Mouse (Mus musculus): Measurements from ENCODE around the gene Orc2. TPM values are rescaled to one million over a fixed set of nuclear protein-coding genes. Genes with fewer than 3 reads are reported as not detected.

Orc2 gene
- 30.3 and 35.4 TPM in 2 replicates for total RNA-seq (2014; fragmentation: Nextera tagmentation)
- 71.1 and 79.5 TPM in 2 replicates for total RNA-seq (2017)

DNA sequence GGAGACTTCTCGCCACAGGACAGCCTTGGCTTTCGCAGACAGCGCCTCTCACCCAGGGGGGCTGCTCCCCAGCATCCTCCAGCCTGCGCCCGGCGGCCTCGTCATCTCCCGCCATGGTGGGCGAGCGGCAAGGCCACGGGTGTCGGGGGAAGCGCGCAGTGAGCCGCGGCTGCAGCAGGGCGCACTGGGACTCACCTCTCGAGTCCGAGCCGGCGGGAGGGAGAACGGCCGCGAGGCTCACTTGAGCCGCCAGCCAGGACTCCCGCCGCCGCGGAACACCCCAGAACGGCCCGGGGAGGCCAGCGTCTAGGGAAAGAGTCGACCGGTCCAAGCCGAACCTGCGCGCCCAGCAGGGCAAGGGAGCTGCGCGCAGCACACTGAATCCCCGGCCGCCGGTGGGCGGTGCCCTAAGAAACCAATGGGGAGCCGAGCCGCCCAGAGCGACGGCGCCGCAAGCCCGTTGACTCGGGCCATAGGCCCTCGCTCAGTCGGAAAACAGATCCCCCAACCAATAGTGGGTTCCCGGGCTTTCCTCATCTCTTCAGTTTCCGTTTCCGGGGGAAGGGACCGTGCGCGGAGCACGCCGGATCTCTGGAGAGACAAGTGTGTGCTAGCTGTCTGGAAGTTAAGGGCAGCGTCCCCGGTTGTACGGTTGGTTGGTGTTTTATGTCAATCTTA is at the start of gene Orc2:
Gene Orc2 (minus strand): TSS at position 533 of the 678 bp plus-strand sequence.
- peak; percentile 99 for ATAC-seq (replicated peaks; ENCODE audit: poor library complexity, severe bottlenecking)

DNA sequence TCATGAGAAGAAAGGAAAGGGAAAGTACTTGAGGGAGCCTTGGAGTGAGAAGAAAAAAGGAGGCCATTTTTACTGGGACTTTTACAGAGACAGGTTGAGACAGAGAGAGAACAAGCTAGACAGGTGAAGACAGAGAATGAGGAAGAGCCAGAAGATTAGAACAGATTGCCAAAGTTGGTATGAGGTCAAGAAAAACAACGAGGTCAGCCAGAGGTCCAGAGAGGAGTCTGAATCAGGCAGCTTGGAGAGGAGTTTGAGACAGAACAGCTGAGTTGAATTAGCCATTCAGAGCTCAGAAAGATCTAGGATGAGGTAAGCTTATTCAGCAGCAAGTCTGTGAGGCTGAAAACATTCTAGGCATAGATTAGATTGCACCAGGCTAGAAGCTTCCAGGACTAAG is 36.5 kb upstream of the Orc2 start:
- ATAC-seq (replicated peaks; ENCODE audit: poor library complexity, severe bottlenecking), result no peak

DNA sequence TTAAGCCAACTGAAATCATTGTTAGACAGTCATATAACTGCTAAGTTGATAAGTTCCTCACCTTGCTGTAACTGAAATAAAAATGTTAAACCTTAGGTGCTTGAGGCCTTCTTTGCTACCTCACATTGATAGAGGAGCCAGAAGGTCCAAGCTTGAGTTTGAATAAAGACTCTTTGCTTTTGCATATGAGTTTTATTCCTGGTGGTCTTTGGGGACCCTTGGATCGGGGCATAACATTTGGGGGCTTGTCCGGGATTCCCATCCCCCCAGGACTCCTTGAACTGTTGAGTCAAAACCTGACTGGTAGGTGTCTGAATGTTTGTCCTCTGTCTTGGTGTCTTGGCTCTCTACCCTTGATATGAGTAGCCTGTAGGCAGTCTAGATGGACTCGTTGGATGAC is 2.3 kb upstream of the Orc2 start:
- ATAC-seq (replicated peaks; ENCODE audit: poor library complexity, severe bottlenecking), result no peak

DNA sequence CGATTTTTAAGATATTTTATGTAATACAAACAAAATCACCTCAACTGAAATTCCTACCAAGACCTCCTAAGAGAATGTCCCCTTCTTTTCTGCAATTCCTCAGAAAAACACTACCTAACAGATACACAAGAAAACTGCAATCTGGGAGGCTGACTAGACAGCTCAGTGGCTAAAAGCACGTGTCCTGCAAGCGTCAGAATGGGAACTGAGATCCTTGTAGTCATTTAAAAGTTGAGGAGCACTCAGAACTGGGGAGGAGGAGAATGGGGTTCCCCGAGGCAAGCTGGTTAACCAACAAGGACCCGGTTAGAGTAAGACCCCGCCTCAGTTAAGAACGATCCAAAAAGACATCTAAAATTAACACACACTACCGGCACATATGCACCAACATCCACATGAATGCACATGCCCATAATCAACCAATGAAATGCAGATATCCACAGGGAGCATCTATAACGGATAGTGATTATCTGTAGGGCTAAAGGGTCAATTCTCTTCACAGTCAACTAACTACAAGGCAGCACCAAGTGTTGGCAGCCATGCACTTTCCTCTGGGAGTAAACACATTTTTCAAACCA is 1.0 kb downstream of the Orc2 start:
- no peak for ATAC-seq (replicated peaks; ENCODE audit: poor library complexity, severe bottlenecking)

DNA sequence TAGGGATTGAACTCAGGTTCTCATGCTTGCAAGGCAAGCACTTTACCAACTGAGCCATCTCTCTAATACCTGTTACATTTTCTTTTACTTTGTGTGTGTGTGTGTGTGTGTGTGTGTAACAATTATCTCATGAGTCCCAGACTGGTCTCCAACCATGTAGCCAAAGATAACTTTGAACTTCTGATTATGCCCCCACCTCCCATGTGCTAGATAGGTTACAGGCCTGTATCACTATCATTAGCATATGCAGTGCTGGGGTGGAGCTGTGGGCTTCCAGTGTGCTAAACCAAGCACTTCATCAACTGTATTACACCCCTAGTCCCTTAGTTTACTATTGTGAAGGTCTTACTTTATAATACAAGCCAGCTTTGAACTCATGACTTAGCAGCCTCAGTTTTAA is 1.8 kb downstream of the Orc2 start:
- no peak for ATAC-seq (replicated peaks; ENCODE audit: poor library complexity, severe bottlenecking)

DNA sequence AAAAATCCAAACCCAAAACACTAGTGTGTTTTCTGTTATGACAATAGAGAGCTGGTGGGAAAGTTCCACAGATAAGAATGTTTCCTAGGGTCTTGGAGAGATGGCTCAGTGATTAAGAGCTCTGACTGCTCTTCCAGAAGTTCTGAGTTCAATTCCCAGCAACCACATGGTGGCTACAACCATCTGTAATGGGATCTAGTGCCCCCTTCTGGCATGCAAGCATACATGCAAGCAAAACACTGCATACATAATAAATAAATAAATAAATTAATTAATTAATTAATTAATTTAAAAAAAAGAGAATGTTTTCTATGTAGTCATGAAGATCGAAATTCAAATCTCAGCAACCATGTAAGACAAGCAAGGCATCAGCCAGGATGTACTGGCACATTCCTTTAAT is 6.2 kb downstream of the Orc2 start:
- no peak for ATAC-seq (replicated peaks; ENCODE audit: poor library complexity, severe bottlenecking)

DNA sequence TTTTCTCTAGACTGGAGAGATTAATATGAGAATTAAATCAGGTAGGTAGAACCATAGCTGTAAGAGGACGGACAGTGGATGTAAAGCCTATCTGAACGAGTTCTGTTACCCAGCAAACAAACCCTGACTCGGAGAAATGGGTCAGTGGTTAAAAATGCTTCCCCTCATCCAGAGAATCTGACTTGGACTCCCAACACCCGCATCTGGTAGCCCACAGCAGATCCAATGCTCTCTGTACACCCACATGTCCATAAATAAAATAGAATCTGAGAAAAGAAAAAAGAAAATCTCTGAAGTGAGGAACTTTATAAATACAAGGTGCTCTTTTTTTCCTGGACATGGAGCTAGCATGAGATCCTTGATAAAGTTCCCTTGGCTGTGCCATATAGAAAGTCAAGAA is 7.2 kb downstream of the Orc2 start:
- ATAC-seq (replicated peaks; ENCODE audit: poor library complexity, severe bottlenecking), result no peak

DNA sequence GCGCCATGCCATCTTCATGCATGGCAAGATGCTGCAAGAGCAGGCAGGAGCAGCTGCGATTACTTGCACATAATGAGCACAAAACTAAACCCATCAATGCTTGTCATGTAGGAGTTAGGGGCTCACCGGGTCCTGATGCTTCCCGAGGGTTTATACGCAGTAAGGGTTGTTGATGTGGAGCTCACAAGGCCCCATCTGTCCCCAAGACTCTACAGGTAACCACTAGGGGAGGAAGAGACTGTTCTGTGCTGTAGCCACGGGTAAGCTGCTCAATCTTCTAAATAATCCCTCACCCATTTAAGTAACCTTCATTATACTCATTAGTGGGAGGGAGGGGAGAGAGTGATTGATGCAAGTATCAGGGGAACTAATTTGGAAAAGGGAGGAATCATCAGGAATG is 9.3 kb downstream of the Orc2 start:
- ATAC-seq (replicated peaks; ENCODE audit: poor library complexity, severe bottlenecking), result no peak

DNA sequence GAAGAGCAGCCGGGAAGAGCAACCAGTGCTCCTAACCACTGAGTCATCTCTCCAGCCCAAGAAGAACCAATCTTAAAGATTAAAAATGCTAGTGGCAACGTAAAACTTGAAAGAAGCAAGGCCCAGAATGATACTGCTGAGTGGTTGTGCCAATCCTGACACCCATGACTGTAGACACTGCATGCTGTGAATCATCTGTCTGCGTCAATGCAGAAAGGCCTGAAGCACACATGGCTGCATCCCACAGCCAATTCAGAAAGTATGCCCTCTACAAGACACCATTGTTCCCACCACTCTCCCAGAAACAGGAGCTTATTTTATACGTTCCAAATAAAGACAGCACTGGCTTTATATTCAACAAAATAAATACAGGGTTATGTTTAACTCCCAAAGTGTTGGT is 22.3 kb downstream of the Orc2 start:
- ATAC-seq (replicated peaks; ENCODE audit: poor library complexity, severe bottlenecking), result no peak

DNA sequence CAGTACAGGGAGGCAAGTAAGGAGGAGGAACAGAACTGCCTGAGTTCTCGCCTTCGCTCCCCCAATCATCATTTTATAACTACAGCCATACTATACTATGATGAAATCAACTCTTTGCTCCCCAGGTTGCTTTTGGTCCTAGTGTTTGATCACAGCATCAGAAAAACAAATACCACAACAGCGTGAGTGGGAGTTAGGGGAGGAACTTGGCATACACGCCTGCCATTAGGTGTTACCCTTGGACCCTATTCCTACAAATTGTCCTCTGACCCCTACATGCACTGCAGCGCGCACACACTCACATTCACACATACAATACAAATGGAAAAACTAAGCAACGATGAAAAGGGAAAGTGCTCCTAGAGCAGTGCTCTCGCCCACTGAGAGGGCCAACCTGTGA is 29.2 kb downstream of the Orc2 start:
- no peak for ATAC-seq (replicated peaks; ENCODE audit: poor library complexity, severe bottlenecking)

DNA sequence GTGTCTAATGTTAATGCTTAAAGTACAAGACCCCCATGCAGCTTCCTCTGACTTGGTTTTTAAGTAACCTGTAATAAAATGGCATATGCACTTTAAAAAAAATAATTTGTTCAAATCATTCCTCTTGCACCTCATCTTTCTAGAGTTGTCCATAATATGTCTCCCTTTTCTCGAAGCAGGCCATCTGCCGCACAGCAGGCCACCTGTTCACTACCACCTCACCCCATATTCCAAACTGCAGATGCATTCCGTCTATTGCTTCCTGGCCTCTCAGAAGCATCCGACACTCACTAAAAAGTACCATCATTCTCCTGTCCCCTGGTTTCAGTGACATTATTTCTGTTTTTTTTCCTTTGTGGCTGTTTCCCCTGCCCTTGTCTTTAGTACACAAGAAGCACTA is 39.3 kb downstream of the Orc2 start:
- ATAC-seq (replicated peaks; ENCODE audit: poor library complexity, severe bottlenecking), result no peak

DNA sequence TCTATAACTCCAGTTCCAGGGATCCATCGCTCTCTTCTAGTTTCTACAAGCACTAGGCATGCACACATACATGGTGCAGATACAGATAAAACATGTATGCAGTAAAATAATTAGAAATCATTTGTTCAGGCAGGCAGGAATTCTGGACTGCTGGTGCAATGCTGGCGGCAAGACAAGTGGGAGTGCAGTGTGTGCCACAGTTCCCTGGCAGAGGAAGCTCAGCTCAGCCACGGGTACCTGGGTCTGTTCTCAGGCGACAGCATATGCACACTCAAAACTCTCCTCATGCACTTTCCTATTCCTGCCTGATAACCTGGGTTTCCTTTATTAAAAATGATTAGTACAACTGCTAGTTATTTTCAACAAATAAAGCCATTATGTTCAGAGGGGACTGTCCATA is 39.9 kb downstream of the Orc2 start:
- no peak for ATAC-seq (replicated peaks; ENCODE audit: poor library complexity, severe bottlenecking)

DNA sequence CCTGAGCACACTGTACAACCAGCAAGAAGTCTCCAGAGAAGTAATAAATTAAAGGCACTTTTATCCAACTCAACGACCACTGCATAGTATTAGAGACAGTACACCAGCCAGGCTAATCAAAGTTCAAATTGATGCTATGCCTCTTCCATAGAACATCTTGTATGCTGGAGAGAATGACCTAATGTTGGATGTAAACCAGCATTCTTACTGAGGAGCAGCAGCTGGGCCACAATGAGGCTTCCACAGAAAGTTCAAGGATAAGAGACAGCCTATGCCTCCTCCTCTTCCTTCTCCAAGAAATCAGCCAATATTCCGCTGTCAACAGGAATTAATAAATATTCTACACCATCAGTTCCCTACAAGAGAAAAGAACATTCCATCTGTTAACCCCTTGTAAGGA is 41.0 kb downstream of the Orc2 start:
- ATAC-seq (replicated peaks; ENCODE audit: poor library complexity, severe bottlenecking), result no peak

DNA sequence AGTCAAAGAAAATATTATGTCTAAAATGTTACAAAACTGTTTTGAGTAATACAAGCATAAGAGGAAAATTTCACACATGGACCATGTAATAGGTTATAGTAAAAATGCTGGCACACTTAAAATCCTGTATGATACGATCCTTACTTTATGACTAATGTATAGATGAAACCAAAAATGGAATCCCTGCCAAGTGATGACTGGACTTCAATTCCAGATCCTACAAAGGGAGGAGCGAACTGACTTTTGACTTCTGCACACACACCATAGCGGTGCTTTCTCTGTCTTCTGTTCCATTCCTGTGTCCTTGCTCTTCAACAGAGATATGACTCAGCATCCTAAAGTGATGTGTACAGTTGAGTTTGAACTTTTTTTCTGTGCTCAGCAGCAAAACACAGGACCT is 44.3 kb downstream of the Orc2 start:
- ATAC-seq (replicated peaks; ENCODE audit: poor library complexity, severe bottlenecking), result no peak

DNA sequence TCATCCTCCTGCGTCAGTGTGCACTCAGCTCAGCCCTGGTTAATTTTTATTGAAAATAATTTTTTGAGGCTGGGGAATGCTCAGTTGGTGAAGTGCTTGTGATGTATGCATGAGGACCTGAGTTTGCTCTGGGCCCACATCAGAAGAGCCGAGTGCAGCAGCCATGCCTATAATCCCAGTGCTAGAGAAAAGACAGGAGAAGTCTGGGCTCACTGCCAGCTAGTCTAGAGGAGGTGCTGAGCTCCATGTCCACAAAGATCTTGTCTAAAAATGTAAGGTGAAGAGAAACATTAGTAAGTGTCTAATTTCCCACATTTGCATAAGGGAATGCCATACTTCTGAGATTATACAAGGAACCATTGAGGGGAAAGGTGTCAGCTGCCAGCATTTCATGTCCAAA is 46.0 kb downstream of the Orc2 start:
- ATAC-seq (replicated peaks; ENCODE audit: poor library complexity, severe bottlenecking), result no peak

DNA sequence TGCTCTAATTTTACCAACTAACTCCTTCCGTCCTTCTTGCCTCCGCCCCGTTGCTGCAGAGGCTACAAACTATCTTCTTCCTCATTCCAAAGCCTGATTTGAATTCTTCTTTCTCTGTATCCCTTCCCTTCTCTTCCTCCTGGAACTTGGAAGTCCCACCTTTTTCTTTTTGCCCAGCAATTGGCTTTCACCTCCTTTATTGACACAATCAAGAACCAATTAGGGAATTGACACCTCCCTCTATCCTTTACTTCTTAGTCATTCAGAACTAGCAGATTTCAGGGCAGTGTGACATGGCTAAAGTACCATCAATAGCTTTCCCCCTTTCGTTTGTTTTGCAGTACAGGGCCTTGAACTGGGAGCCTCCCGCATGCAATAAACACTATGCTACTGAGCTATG is 46.7 kb downstream of the Orc2 start:
- no peak for ATAC-seq (replicated peaks; ENCODE audit: poor library complexity, severe bottlenecking)

DNA sequence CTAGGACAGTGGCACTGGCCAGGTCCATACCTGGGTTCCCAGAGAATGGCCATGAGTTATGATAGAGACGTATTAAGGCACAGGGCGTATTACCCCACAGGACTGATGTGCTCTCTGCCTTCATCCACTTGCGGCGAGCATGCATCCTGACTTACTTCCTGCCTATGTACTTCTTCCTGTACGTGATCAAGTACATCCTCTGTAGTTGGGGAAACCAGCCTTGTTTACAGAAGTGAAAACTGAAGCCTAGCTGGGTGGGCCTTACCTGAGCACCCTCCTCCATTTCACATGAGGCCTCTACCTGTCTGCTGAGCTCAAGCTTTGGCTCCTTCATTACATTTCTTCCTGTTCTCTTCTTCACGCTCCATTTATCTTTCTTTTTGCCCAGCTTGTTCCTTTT is 50.6 kb downstream of the Orc2 start:
- no peak; the same call in 1 of the 2 replicates for ATAC-seq (replicated peaks; ENCODE audit: poor library complexity, severe bottlenecking)

DNA sequence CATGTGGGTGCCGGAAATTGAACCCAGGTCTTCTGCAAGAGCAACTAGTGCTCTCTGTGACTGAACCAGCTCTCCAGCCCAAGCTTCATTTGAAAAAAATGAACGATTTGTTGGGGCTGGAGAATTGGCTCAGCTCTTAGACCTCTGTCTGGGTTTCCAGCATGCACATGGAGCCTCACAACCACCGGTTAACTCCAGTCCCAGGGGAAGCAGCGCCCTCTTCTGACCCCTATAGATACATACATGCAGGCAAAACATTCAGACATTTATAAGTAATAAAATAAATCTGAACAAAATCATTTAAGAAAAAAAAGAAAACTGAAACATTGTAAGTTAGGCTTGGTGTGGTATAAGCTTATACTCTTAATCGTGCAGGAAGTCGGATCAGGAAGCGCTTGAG is 56.5 kb downstream of the Orc2 start:
- no peak for ATAC-seq (replicated peaks; ENCODE audit: poor library complexity, severe bottlenecking)

DNA sequence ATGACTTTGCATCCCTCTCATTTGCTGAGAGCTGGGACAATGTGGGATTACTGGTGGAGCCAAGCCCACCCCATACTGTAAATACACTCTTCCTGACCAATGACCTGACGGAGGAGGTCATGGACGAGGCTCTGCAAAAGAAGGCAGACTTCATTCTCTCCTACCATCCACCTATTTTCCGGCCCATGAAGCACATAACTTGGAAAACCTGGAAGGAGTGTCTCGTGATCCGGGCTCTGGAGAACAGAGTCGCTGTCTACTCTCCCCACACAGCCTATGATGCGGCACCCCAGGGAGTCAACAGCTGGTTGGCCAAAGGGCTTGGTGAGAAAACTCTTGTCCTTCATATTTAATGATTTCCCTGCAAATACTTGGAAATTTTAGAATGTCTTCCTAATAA is 57.1 kb downstream of the Orc2 start:
- ATAC-seq (replicated peaks; ENCODE audit: poor library complexity, severe bottlenecking), result no peak

DNA sequence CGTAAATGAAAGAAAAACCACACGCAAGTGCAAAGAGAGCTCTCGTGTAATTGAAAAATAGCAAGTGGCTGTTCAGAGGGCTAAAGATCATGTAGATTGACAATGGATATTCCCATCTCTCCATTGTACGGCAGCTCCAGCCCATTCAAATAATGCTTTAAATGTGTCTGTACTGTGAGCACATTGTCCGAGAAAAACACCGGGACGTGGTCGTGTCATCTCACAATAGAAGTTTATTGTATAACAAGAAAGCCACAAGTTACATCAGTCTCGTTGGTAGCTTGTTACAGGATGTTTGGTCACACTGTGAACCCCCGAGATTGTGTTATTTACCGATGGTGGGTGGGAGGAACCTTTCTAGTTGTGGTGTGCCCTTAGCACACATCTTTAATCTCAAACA is 59.0 kb downstream of the Orc2 start:
- peak; percentile 40 for ATAC-seq (replicated peaks; ENCODE audit: poor library complexity, severe bottlenecking)

DNA sequence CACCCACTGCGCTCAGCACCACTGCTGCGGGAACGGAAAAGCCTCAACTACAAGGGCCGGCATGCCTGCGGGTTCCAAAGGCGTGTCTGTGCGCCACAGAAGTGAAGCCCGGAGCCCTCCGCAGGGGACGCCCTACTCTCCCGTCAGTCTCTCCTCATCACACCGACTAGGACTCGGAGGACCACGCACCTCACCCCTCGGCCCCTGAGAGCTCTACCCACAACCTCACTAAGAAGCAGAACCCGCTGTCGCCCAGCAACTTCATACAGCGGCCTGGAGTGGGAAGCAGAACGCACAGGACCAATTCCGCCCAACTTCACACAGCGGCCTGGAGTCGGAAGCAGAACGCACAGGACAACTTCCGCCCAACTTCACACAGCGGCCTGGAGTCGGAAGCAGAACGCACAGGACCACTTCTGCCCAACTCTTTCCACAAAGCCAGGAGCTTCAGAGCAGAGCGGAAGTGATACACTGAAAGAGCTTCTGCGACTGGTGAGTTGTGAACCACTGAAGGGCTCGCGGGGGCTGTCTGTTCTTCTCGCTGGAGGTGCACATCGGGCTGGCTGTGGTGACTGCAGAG is 59.7 kb downstream of the Orc2 start, which contains the start of the genes Nif3l1 and Ppil3:
Gene Nif3l1 (plus strand): TSS at position 9 of the 580 bp plus-strand sequence.
Gene Ppil3 (minus strand): TSS at position 344 of the 580 bp plus-strand sequence.
- peak; percentile 91 for ATAC-seq (replicated peaks; ENCODE audit: poor library complexity, severe bottlenecking)

DNA sequence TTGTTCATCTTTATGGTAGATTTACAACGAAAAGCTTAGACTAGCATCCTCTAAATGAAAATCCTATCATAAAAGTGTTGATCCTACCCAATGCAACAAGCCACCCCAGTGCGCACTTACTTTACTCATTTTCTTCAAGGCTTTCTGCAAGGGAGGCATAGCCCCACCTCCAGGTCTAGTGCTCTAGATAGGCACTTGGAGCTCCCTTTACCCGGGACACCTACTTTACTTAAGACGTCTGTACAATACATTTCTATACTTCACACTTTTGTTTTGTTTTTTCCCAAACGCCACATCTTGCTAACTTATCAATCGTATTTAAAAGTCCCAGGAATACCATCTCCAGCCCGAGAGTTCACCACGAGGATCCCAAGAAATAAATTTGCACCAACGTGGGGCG is 60.2 kb downstream of the Orc2 start:
- no peak for ATAC-seq (replicated peaks; ENCODE audit: poor library complexity, severe bottlenecking)

All from granulocyte monocyte progenitor cell, adult 5-6 weeks (primary cell).